Mouse (Mus musculus): ENCODE measurements around the gene Fggy. TPM values are rescaled to one million over a fixed set of nuclear protein-coding genes. Genes with fewer than 3 reads are reported as not detected.

Gene Fggy
- polyA plus RNA-seq, 2 experiments from 2014 or later, result 5.4 to 6.3 TPM

GRCm38 (mm10) chr4:95666284-95666889, 109.1 kb downstream of the Fggy start:
- ATAC-seq, result no peak

GRCm38 (mm10) chr4:95666896-95667295, 109.6 kb downstream of the Fggy start:
- no peak for ATAC-seq

- no peak for ATAC-seq
Observed at GRCm38 (mm10) chr4:95667595-95667994, 110.3 kb downstream of the Fggy start.

- no peak for ATAC-seq
Observed at GRCm38 (mm10) chr4:95668543-95668942, 111.2 kb downstream of the Fggy start.

DNA sequence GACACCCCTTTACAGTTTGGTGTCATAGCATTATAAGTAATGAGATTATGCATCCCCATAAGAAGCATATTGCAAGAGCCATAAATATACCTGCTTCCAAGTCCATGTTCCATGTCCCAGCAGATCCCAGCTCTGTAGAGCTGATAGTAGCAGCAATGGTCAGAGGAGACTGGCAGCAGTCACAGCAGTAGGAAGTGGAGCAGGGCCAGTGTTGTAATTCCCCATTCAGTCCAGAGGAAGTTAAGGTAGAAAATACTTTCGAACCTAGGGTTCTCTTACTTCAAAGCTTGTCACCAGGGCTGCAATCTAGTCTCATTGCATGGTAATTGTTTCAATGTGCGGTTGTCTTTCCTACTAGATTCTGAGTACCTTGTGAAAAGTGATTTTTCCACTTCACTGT, 112.0 kb downstream of the Fggy start:
- no peak for ATAC-seq

- no peak for ATAC-seq
Observed at GRCm38 (mm10) chr4:95670559-95670958, 113.3 kb downstream of the Fggy start.

- ATAC-seq, result no peak
Observed at GRCm38 (mm10) chr4:95672039-95672438, 114.7 kb downstream of the Fggy start.

- no peak for ATAC-seq
Observed at GRCm38 (mm10) chr4:95676390-95676789, 119.1 kb downstream of the Fggy start.

DNA sequence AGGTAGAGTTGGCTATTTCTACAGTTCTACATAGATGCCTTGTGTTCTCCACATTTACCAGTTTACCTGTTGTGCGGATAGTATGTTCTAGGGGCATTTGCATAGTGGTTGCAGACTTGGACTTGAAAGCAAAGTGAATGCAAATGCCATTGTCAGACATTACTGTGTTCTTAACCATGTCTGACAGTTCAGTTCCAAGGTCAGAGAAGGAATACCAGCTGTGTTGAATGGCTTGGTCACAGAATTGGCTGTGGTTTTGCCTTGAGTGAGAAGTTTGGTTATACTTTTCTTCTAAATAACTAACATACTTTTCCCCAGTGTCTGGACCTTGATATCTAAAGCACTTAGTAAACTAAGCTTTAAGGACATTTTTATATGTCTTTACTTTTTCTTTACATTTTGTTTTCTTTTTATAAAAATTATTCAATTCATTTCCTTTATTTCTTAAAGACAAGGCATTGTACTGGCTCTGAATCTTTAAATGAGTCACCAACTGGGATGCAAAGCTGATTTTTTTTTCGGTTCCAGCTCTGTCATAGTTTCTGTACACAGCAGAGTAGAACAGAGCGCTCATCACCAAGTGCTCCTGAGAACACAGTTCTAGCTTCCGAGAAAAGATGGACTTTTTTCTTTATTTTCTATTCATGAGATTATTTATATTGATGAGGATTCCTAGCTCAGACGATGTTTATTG, 123.6 kb downstream of the Fggy start:
- ATAC-seq, result no peak

- ATAC-seq, result no peak
Observed at GRCm38 (mm10) chr4:95684522-95685080, 127.3 kb downstream of the Fggy start.

DNA sequence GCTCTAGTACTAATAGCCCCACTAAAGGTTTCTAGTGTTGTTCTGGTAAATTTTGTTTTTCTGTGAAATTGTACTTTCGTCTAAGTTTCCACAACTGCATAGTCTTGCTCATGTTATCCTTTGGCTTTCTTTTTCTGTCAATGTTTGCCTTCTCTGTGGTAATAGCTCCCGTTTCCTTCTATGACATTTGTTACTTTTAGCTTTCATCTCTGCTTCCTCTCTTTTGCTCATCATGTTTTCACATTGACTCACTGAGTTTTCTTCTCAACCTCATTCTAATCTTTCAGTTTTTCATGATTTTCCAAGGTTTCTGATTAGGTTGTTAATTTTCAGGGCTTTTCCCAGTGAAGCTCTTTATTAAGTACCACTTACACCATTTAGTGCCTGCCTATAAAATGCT, 129.5 kb downstream of the Fggy start:
- no peak for ATAC-seq

DNA sequence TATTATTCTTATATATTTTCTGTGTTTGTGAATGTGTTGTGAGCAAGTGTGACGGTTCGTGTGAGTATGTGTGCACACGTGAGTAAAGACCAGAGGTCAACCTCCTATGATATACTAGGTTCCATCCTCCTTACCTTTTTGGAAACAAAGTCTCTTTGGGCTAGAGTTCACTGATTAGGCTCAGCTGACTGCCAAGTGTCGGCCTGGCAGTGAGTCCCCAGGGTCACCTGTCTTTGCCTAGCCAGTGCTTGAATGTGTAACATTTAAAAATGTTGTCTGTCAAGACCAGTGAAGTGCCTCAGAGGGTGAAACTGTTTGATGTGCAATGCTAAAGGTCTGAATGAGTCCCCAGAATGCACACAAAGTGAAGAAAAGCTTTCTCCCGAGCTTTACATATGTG, 130.0 kb downstream of the Fggy start:
- ATAC-seq, result no peak

- no peak for ATAC-seq
Observed at GRCm38 (mm10) chr4:95688159-95688558, 130.9 kb downstream of the Fggy start.

DNA sequence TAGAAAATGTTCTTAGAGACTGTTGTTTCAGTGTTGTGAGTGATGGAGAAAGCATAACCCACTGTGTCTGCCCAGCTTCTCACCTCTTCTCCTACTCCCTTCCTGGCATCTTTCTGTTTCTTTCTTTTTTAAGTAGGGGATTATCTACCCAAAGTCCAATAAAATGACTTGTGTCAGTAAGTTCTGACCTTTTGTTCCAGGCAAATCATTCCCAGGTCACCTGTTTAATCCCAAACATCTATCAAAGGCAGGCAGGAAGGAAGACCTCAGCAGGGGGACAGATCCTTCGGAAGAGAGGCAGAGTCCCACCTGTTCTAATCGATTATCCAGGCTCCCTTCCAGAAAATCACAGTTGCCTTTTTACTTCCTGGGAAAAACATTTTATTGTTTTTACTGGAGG, 143.1 kb downstream of the Fggy start:
- ATAC-seq, result no peak

- no peak for ATAC-seq
Observed at GRCm38 (mm10) chr4:95707941-95708897, 150.9 kb downstream of the Fggy start.

- no peak for ATAC-seq
Observed at GRCm38 (mm10) chr4:95709750-95710149, 152.4 kb downstream of the Fggy start.

DNA sequence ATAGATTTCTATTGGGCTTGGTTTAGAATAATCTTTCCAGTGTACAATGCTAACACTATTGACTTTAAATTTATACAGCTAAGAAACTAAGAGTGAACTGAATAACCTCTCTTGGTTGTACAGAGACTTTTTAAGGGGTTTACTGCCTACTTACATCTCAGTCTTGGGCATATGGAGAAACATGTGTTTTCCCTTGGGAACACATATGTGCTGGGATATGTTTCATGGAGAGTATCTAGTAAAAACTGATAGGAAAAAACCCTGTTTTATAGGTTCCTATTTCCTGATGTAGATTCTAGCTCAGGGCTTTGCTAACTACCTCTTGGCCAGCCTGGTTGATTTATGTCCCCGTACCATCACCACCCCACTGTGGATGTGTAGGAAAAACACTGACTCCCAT, 155.5 kb downstream of the Fggy start:
- no peak for ATAC-seq

- ATAC-seq, result no peak
Observed at GRCm38 (mm10) chr4:95713271-95713670, 156.0 kb downstream of the Fggy start.

- no peak for ATAC-seq
Observed at GRCm38 (mm10) chr4:95716137-95716536, 158.8 kb downstream of the Fggy start.

DNA sequence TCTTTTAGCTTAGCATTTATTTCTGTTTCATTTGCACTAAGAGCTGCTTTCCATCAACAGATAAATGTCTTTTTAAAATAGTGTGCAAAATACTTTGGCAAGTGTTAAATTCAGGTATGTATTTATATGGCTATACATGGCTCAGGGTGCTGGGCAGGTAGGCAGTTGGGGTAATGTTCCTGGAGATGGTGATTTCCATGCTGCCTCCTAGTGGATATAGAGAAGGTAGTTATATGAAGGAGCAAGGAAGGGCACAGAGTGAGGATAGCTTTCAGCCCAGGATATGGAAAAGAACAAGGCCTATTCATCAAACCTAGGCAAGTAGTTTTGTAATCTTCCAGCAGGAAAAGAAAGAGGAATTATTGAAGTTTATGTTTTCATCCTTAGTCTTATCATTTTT, 166.3 kb downstream of the Fggy start:
- ATAC-seq, result no peak

GRCm38 (mm10) chr4:95726361-95726760, 169.1 kb downstream of the Fggy start:
- no peak for ATAC-seq

DNA sequence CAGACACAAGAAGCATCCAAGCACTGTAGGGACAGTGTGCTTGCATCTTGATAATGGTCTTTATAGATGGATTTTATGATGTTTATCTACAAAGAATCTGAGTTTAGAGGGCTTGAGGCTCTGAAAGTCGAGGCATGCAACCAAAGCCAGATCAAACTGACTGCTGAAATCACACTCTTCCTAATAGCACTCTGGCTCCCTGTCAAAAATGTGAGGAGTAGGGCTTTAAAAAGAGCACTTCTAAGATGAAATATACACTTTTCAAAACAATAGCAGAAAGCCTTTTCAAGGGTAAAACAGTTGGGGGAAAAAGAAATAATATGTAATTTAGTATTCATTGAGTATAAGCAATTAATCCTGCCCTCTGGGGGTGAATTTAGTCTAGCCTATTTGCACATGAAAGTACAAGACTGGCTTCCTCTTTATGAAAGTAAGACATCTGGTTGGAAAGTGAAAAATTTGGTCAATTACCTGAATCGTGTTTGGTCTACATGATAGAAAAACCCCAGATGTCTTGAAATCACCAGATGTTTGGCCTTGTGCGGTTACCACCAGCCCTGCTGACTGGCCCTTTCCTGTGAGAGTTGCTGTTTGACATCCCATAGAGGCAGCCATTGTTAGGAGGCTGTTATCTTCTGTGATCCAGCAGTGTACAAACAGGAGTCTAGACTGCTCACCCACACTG, 172.0 kb downstream of the Fggy start:
- ATAC-seq, result no peak

DNA sequence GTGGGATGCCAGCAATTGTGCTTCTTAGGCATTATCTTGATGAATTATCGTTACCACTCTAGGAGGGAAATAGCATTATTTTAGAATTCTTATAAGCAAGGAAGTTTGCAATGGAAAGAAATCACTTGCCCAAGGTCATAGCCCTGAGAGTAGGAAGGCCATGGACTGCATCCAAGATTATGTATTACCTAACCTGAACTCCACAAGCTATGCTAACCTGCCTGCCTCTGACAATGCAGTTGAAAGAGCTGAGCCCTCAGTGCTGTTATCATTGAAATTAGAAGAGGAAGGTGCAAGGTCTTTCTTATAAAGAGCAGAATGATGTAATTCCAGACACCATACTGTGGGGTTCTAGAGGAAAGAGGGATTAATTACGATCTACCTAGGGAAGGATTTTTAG, 173.8 kb downstream of the Fggy start:
- ATAC-seq, result no peak

Data from CD4-positive, CD25-positive, alpha-beta regulatory T cell, adult 4 months (primary cell).